Mouse (Mus musculus): ENCODE results near the gene Doc2b. TPM values are rescaled to one million over a fixed set of nuclear protein-coding genes. Genes with fewer than 3 reads are reported as not detected.
"Not testable (repeated sequence)": the region's sequence is repeated elsewhere in the genome, so short reads cannot be mapped to it uniquely, and the experiment has no call there.

Gene Doc2b
- total RNA-seq, 4 experiments from 2014 or later = 60.4 to 104 (median 86.0) TPM

DNA sequence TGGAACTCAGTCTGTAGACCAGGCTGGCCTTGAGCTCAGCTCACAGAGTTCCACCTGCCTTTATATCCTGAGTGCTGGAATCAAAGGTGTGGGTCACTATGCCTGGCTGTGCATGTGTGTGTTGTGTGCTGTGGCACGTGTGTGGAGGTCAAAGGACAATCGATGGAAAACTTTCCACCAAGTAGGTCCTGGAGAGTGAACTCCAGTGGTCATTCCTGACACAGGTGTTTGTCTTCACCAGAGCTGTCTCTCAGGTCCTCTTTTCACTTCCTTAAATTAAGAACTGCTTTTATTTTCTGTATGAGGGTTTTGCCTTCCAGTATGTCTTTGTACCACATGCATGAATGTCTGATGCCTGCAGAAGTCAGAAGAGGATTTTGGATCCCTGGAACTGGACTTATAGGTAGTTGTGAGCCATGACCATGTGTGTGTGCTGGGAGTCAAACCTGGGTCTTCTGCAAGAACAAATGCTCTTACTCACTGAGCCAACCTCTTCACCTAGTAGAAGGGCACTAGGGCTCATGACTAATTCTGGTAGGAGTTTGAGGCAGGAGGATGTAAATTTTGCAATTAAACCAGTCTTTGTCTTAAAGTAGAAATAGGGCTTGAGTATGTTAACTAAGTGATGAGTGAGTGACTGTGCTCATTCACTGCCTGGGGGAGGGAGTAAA, 57.9 kb downstream of the Doc2b start:
- no peak for DNase-seq (ENCODE audit: low spot score in 2 of 2)

DNA sequence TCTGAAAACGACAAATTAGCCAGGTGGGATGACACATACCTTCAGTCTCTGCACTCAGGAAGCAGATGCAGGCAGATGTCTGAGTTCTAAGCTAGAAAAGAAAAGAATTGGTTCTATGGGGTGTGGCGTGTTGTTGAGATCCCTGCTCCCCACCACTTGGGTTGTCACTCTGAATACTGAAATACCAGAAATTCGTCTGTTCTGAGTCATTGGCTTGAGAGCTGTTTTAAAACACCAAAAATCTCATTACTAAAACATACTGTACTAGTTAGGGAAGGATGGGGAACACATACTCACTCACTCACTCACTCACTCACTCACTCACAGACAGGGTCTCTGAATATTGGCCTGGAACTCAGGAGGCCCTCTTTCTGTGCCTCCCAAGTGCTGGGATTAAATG, 58.9 kb downstream of the Doc2b start:
- DNase-seq (ENCODE audit: low spot score in 2 of 2) = no peak

DNA sequence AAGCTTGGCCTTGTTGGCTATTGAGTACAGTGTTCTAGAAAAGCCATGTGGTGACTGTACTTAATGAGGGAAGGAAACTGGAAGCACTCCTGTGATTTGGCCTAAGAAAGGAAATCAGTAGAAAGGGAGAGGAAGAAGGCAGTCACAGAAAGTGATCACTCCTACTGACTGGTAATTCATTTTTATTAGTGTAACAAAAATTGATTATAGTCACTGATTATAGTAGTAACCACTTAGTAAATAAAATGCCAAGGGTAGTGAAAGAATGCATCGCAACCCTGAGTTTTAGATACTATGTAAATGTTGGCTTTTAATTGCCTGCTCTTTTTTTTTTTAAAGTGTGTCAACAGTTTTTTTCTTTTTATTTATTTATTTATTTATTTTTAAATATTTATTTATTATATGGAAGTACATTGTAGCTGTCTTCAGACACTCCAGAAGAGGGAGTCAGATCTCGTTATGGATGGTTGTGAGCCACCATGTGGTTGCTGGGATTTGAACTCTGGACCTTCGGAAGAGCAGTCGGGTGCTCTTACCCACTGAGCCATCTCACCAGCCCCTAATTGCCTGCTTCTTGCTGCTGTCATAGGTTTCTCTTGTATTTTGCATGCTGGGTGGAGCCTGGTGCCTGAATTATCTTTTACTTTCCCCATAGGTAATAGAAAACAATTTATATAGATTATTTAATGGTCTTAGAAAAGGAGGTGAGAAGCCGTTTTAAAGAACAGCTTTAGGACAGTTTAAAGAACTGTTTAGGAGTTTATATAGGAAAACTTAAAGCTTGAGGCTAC, 60.2 kb downstream of the Doc2b start:
- no peak for DNase-seq (ENCODE audit: low spot score in 2 of 2)

DNA sequence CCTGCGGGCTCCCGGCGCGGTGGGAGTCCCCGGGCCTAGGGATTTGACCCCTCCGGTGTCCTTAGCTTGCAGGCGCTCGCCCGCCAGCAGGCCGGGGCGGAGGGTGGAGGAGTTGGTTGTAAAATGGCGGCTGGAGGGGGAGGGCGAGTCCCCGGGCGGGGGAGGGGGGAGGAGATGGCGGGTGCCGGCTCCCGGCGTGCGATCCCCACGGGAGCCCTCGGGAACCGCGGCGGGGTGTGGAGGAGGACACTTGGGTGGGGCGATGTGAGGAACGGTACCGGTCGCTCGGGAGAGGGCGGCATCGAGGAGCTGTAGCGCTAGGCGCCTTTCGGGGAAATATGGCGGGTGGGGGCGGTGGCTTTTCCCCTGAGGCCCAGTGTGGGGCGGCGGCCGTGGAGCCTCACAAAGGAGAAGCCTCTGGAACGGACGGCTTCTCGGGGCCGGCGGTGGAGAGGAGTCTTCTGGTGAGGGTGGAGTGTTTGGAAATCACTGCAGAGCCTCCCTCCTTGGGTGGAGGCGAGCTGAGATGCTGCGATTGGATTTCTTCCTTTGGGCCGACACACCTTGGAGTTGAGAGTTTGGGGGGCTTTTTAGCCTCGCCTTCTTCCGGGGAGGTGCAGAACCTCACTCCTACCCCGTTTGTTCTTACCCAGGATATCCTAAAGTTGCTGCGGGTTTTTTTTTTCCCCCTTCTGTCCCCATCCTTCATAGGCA, 62.5 kb downstream of the Doc2b start:
- DNase-seq (ENCODE audit: low spot score in 2 of 2) = peak; percentile 46 to 58

DNA sequence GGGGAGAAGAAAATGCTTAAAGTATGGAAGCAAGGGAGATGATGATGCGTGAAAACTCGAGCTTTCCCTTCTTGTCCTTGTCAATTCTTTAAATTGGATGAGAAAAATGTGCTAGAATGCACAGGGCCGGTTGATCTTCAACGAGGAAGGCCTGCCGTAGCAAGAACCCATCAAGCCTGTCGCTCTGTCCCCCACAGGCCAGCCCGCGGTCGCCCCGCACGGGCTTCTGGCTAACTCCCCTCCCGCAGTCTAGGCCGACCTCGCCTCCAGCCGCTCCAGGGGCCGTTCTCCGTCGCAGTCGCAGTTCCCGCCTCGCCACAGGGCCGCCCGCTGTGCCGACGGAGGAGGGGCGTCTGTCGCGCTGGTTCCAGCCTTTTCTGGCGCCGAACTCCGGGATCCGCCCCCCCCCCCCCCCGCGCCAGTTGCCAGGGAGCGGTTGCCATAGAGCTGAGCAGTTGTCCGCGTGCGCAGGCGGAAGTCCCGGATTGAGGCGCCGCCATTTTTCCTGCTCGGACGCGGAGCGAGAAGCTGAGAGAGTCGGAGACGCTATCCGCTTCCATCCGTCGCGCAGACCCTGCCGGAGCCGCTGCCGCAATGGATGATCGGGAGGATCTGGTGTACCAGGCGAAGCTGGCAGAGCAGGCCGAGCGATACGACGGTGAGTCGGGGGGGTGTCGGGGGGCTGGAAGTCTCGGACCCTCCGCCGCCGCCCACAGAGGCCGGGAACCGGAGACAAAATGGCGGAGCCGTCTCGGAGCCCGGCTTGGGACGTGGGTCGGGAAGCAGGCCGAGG, 63.2 kb downstream of the Doc2b start, which contains the start of gene Ywhae:
Gene Ywhae (plus strand): TSS at position 436 of the 793 bp plus-strand sequence.
- peak; percentile 88 to 90 for DNase-seq (ENCODE audit: low spot score in 2 of 2)

DNA sequence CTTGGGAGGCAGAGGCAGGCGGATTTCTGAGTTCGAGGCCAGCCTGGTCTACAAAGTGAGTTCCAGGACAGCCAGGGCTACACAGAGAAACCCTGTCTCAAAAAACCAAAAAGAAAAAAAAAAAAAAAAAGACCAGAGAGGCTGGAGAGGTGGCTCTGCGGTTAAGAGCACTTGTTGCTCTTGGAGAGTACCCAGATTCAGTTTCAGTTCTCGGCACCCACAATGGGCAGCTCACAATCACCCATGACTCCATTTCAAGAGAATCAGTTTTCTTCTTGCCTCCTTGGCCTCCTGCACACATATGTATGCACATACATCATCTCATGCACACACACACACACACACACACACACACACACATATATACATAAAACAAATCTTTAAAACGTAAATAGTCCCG, 68.2 kb downstream of the Doc2b start:
- not testable (repeated sequence) for DNase-seq (ENCODE audit: low spot score in 2 of 2)

DNA sequence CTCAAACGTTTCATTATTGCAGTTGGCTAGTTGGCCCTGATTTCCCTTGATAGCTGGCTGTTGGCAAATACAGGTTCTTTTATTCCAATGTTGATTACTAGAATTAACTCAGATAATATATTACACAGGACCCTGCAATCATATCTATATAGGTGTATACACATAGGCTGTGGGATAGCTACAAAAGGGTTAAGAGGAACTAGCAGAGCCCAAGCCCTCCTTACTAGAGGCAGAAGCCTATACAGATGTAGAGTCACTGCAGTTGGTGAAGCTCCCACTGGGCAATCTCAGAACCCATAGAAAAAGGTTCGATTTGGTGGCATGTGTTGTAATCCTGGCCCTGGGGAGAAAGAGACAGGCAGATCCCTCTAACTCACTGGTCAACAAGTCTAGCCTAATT, 68.7 kb downstream of the Doc2b start:
- DNase-seq (ENCODE audit: low spot score in 2 of 2) = no peak

DNA sequence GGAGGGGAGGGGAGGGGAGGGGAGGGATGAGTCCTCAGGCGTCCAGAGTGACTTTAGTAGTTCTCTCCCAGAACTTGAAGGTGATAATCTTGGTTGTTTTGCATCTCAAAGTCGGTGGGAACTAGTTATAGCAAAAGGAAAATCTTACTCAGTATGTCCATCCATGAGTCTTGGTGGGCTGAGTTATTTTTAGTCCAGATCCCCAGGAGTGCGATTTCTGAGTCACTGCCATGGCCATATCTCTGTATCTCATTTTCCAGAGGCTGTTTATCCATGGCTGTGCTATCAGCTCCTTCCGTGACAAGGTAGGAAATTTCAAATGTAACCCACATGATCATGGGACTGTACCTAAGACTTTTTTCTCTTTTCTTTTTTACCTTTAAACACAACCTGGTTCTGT, 73.5 kb downstream of the Doc2b start:
- no peak for DNase-seq (ENCODE audit: low spot score in 2 of 2)

Other genes with a start within 250 kb of the Doc2b start
- gene Pitpna, start 208.0 kb downstream of the Doc2b start, total RNA-seq (2022) = 100 to 1,000 TPM; 264 to 282 (median 275) TPM
- gene Inpp5k, start 165.1 kb downstream of the Doc2b start, total RNA-seq (2022) = 10 to 100 TPM; 45.1 to 54.5 (median 50.2) TPM
- 10 to 100 TPM; 17.0 to 24.3 (median 20.5) TPM for gene Myo1c, start 145.5 kb downstream of the Doc2b start, total RNA-seq (2022)
- 100 to 1,000 TPM; 111 to 128 (median 120) TPM for gene Crk, start 116.8 kb downstream of the Doc2b start, total RNA-seq (2022)
- gene Ywhae, start 63.2 kb downstream of the Doc2b start, total RNA-seq (2022) = 1,000 to 10,000 TPM; 1,071 to 1,270 (median 1,168) TPM
- gene Rph3al, start 142.4 kb upstream of the Doc2b start, total RNA-seq (2022) = 1 to 10 TPM; 4.4 to 7.6 (median 5.4) TPM
- gene 1700016K19Rik, start 203.9 kb upstream of the Doc2b start, total RNA-seq (2022) = 1 to 10 TPM; 1.8 to 4.4 (median 2.4) TPM
- gene Rflnb, start 231.7 kb upstream of the Doc2b start, total RNA-seq (2022) = 1 to 10 TPM; 7.1 to 9.2 (median 7.9) TPM

Measured in layer of hippocampus, adult 8-10 months (tissue).